Mouse (Mus musculus) kidney, adult 2 months (tissue): ENCODE data around the gene Rgs14. TPM values are rescaled to one million over a fixed set of nuclear protein-coding genes. Genes with fewer than 3 reads are reported as not detected.
A peak's percentile ranks its signal among the peaks of the same experiment; 100 is the strongest.

Experiments used
- DNase-seq: peaks from one replicate; pipeline ENCODE4 v3.0.0; 2021
- H3K27ac ChIP-seq: fragments of 200-500 bp; 2 replicates; pipeline ENCODE4 v1.5.1; 2012; ENCODE audit warnings: low read depth, low read length, control low read depth, inconsistent platforms; ENCODE audit not compliant: insufficient read depth
- H3K27me3 ChIP-seq: fragments of 200-500 bp; replicated peaks from 2 replicates; pipeline ENCODE4 v1.6.1; 2012; ENCODE audit warnings: mild to moderate bottlenecking, moderate library complexity, low read length, inconsistent platforms; ENCODE audit not compliant: control insufficient read depth, insufficient read depth
- H3K36me3 ChIP-seq: fragments of 200-500 bp; 2 replicates; pipeline ENCODE4 v1.6.1; 2012; ENCODE audit warnings: mild to moderate bottlenecking, moderate library complexity, low read length, inconsistent platforms; ENCODE audit not compliant: control insufficient read depth, insufficient read depth
- H3K4me1 ChIP-seq: fragments of 200-500 bp; 2 replicates; pipeline ENCODE4 v1.6.1; 2011; ENCODE audit warnings: low read length; ENCODE audit not compliant: control insufficient read depth, insufficient read depth
- H3K4me3 ChIP-seq: fragments of 200-500 bp; 2 replicates; pipeline ENCODE4 v1.5.1; 2011; ENCODE audit warnings: mild to moderate bottlenecking, low read depth, low read length, control low read depth; ENCODE audit not compliant: insufficient read depth
- CTCF ChIP-seq: fragments of 200-500 bp; conservative IDR thresholded peaks from 2 replicates; pipeline ENCODE4 v1.5.1; 2011; ENCODE audit warnings: low read depth, mild to moderate bottlenecking, control low read depth, low read length, moderate library complexity, mixed read lengths; ENCODE audit not compliant: insufficient read depth, insufficient read length
- POLR2A ChIP-seq: fragments of 200-500 bp; IDR thresholded peaks from one replicate; pipeline ENCODE4 v1.6.1; 2011; ENCODE audit warnings: low read depth, low read length, control low read depth
- WGBS: fragments of 180-500 bp; shearing (Covaris S2); methylation state at CpG from one replicate; pipeline ENCODE4 v1.1.7; 2018; 5-methylcytosine and 5-hydroxymethylcytosine counted together
- polyA plus RNA-seq: library from polyadenylated mRNA; depleted of rRNA; stranded (reverse); fragments of >200 nt; gene quantifications from 2 replicates; pipeline ENCODE4 v1.2.3, GENCODE M21; 2012

The Rgs14 gene
- polyA plus RNA-seq, 1 experiment = 4.2 TPM

- H3K4me3 ChIP-seq = peak overlapping the region; percentile 99
- DNase-seq = no peak
- no peak for TF ChIP-seq POLR2A
- TF ChIP-seq CTCF = no peak
- H3K27me3 ChIP-seq = no peaks in the 10 kb centered on the region
- H3K27ac ChIP-seq = peak overlapping the region; percentile 73
- WGBS = under 1% methylated on average over 32 of the region's 32 CpGs
- peaks cover 10% of the 10 kb centered on the region; the same call in 1 of the 2 replicates for H3K4me1 ChIP-seq
- no peaks in the 10 kb centered on the region for H3K36me3 ChIP-seq
Measured at GRCm38 (mm10) chr13:55361974-55362452, 7.5 kb upstream of the Rgs14 start.

- peak; percentile 99 for DNase-seq
- no peaks in the 10 kb centered on the region for H3K27me3 ChIP-seq
- peak within 1 kb of the TSS; percentile 73 for H3K27ac ChIP-seq
- TF ChIP-seq POLR2A (peak; percentile 10), CTCF (no peak)
- no peaks in the 10 kb centered on the region for H3K36me3 ChIP-seq
- peaks cover 10% of the 10 kb centered on the region; the same call in 1 of the 2 replicates for H3K4me1 ChIP-seq
- WGBS = under 1% methylated on average over 35 of the region's 35 CpGs
- H3K4me3 ChIP-seq = peak within 1 kb of the TSS; percentile 99
Measured at GRCm38 (mm10) chr13:55362453-55363060, 7.0 kb upstream of the Rgs14 start, which contains the start of gene Lman2. Gene Lman2, minus strand, starts transcription at chr13:55362783.

- H3K4me3 ChIP-seq = no peak overlapping the region
- WGBS = 78% methylated on average over 7 of the region's 7 CpGs
- TF ChIP-seq CTCF = peak; percentile 40
- no peak for TF ChIP-seq POLR2A
Measured at GRCm38 (mm10) chr13:55368401-55368800, 1.1 kb upstream of the Rgs14 start.

GRCm38 (mm10) chr13:55370234-55370633 is 702 bp downstream of the Rgs14 start:
- DNase-seq = peak; percentile 88
- Histone ChIP-seq H3K27me3 (no peaks in the 10 kb centered on the region), H3K27ac (0 out of 2 replicates have a peak overlapping the region, but pooled peaks have one; percentile 30), H3K4me3 (peak overlapping the region; percentile 19; the same call in 1 of the 2 replicates), H3K4me1 (no peaks in the 10 kb centered on the region), H3K36me3 (no peaks in the 10 kb centered on the region)
- WGBS = 32% methylated on average over 3 of the region's 3 CpGs
- no peak for TF ChIP-seq CTCF
- TF ChIP-seq POLR2A = no peak

More at GRCm38 (mm10) chr13:55368401-55368800, 1.1 kb upstream of the Rgs14 start:
- H3K4me1 ChIP-seq = no peaks in the 10 kb centered on the region
- peak; percentile 41 for DNase-seq
- no peaks in the 10 kb centered on the region for H3K27me3 ChIP-seq
- no peaks in the 10 kb centered on the region for H3K36me3 ChIP-seq
- no peak overlapping the region for H3K27ac ChIP-seq

- no peaks in the 10 kb centered on the region for H3K27me3 ChIP-seq
- H3K36me3 ChIP-seq = no peaks in the 10 kb centered on the region
- DNase-seq = no peak
- no peaks in the 10 kb centered on the region for H3K4me1 ChIP-seq
- no peak overlapping the region for H3K4me3 ChIP-seq
- no peak for TF ChIP-seq CTCF
- no peak for TF ChIP-seq POLR2A
- 73% methylated on average over 8 of the region's 8 CpGs for whole genome bisulfite sequencing
- H3K27ac ChIP-seq = no peak overlapping the region
Measured at GRCm38 (mm10) chr13:55371007-55371681, 1.6 kb downstream of the Rgs14 start.

- TF ChIP-seq POLR2A (no peak), CTCF (no peak)
- Histone ChIP-seq H3K27ac (no peak overlapping the region), H3K4me1 (no peaks in the 10 kb centered on the region), H3K27me3 (no peaks in the 10 kb centered on the region), H3K36me3 (no peaks in the 10 kb centered on the region), H3K4me3 (no peak overlapping the region)
- no peak for DNase-seq
- WGBS = 68% methylated on average over 5 of the region's 5 CpGs
Measured at GRCm38 (mm10) chr13:55371740-55372139, 2.2 kb downstream of the Rgs14 start.
